Mouse (Mus musculus) limb, embryonic 14.5 days (tissue): ENCODE measurements around the gene Gucy2f. TPM values are rescaled to one million over a fixed set of nuclear protein-coding genes. Genes with fewer than 3 reads are reported as not detected.
A peak's percentile ranks its signal among the peaks of the same experiment; 100 is the strongest.

Source experiments
- ATAC-seq: fragments of 200-750 bp; cut with Nextera tagmentation; 2 replicates; pipeline ENCODE4 v1.8.0; 2017; ENCODE audit warnings: low read depth, moderate number of reproducible peaks, moderate TSS enrichment; ENCODE audit not compliant: low FRiP score
- DNase-seq: peaks from one replicate; pipeline ENCODE4 v3.0.0-alpha.2; 2015; ENCODE audit warnings: low spot score
- H3K27ac ChIP-seq: fragments of 300-500 bp; sonication (generic); replicated peaks from 2 replicates; pipeline ENCODE4 v1.5.1; 2014; ENCODE audit warnings: low read depth, mild to moderate bottlenecking, low read length, moderate library complexity, mixed read lengths
- H3K27me3 ChIP-seq: fragments of 300-500 bp; sonication (generic); 2 replicates; pipeline ENCODE4 v1.6.1; 2014; ENCODE audit warnings: low read length, mixed read lengths; ENCODE audit not compliant: control insufficient read depth, insufficient read depth
- H3K36me3 ChIP-seq: fragments of 300-500 bp; sonication (generic); 2 replicates; pipeline ENCODE4 v1.6.1; 2014; ENCODE audit warnings: mild to moderate bottlenecking, low read length, moderate library complexity, mixed read lengths; ENCODE audit not compliant: control insufficient read depth, insufficient read depth
- H3K4me1 ChIP-seq: fragments of 300-500 bp; sonication (generic); 2 replicates; pipeline ENCODE4 v1.6.1; 2014; ENCODE audit warnings: antibody characterized with exemption, low read length, mixed read lengths; ENCODE audit not compliant: control insufficient read depth, insufficient read depth
- H3K4me2 ChIP-seq: fragments of 300-500 bp; sonication (generic); replicated peaks from 2 replicates; pipeline ENCODE4 v1.6.1; 2014; ENCODE audit warnings: low read depth, mild to moderate bottlenecking, low read length, moderate library complexity; ENCODE audit not compliant: severe bottlenecking
- H3K4me3 ChIP-seq: fragments of 300-500 bp; sonication (generic); replicated peaks from 2 replicates; pipeline ENCODE4 v1.5.1; 2014; ENCODE audit warnings: low read length
- H3K9ac ChIP-seq: fragments of 300-500 bp; sonication (generic); 2 replicates; pipeline ENCODE4 v1.6.1; 2014; ENCODE audit warnings: mild to moderate bottlenecking, low read depth, low read length, moderate library complexity; ENCODE audit not compliant: severe bottlenecking
- H3K9me3 ChIP-seq: fragments of 300-500 bp; sonication (generic); 2 replicates; pipeline ENCODE4 v1.6.1; 2016; ENCODE audit warnings: low read length; ENCODE audit not compliant: control insufficient read depth
- POLR2A ChIP-seq: fragments of 200-500 bp; IDR thresholded peaks from 2 replicates; pipeline ENCODE4 v1.8.0; 2012; ENCODE audit warnings: inconsistent platforms, mild to moderate bottlenecking, moderate library complexity, borderline replicate concordance; ENCODE audit not compliant: insufficient read depth, insufficient read length; ENCODE audit errors: extremely low read depth
- WGBS: fragments of 180-500 bp; shearing (Covaris S2); extraction: QIAGEN DNeasy Blood & Tissue Kit; methylation state at CpG from one replicate; pipeline ENCODE4 v1.1.7; 2014; 5-methylcytosine and 5-hydroxymethylcytosine counted together
- polyA plus RNA-seq, 2 experiments: library from polyadenylated mRNA; depleted of rRNA in 1 of 2; stranded (reverse) in 1 of 2; unstranded in 1 of 2; fragments of >200 nt; fragmentation: Nextera tagmentation in 1 of 2; extraction: Ambion mirVana in 1 of 2; gene quantifications; 2 replicates each; pipeline versions ENCODE4 v1.2.1 to v1.2.3; 2012 to 2014

Gene Gucy2f
- polyA plus RNA-seq, 2 experiments = 0.01 TPM; not detected in 1

DNA sequence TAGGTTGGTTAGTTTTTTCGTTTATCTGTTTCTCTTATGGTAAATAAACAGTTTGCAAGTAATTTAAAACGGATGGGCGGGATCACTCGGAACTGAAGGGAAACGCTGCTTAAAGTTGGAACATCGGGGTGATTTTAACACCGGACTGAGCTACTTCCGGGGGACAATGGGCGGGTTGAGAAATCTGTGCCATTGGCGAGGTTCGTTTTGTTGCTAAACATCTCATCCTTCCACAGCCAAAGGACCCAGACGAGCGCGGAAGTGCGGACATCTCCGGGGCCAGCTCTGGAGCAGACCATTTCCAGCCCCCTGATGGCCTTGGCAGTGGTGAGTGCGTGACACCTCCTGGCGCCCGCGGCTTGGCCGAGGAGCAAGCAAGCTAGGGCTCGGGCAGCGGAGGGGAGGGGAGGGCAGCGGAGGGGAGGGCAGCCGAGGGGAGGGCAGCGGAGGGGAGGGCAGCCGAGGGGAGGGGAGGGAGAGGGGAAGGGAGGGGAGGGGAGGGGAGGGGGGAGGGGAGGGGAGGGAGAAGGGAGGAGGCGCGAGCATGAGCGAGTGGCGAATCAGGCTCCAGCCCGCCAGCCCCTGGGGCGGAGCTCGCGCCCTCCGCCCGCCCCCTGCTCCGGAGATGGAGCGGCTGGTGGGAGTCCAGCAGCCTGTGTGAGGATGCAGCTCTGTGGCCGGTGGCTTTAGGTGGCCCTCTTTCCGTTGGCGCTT, 31.5 kb upstream of the Gucy2f start:
- H3K4me3 ChIP-seq = peak overlapping the region; percentile 49
- H3K27me3 ChIP-seq = no peaks in the 10 kb centered on the region
- ATAC-seq (peak; percentile 92), DNase-seq (peak; percentile 65)
- WGBS = 22% methylated on average over 31 of the region's 42 CpGs
- H3K9ac ChIP-seq = peak overlapping the region; percentile 58
- H3K27ac ChIP-seq = peak overlapping the region; percentile 80
- H3K4me2 ChIP-seq = peak overlapping the region; percentile 43
- no peaks in the 10 kb centered on the region for H3K4me1 ChIP-seq
- no peaks in the 10 kb centered on the region for H3K9me3 ChIP-seq
- no peaks in the 10 kb centered on the region for H3K36me3 ChIP-seq
- no peak for TF ChIP-seq POLR2A

DNA sequence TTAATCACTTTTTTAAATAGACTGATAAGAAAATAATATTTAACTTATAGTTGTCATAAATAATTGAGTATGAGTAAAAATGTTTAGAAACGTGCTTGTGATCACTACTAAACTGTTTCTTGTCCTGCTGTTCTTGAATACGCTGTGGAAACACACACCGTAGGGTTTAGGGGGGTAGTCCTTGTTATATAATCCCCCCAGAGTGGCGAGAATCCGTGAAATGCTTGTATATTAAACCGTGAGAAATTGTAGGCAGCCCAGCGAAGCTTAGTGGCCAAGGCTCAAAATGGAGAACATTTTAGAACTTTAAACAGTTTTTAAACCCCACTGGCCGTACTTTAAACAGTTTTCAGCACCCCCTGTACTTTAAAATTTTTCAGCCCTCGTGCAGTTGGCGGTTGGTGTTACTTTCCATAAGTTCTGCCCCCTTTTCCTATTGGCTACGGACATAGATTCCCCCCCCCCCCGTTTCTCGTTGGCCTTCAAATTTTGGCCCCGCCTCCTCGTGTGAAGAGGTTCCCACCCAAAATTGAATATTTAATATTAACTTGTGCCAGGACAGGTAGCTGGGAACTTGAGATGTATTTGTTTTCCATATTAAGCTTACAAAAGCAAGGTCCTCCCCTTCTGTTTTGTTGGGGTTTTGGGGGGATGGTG, 30.8 kb upstream of the Gucy2f start:
- 25% methylated on average over 15 of the region's 15 CpGs for WGBS
- Histone ChIP-seq H3K4me1 (no peaks in the 10 kb centered on the region), H3K36me3 (no peaks in the 10 kb centered on the region), H3K27me3 (no peaks in the 10 kb centered on the region), H3K27ac (peak overlapping the region; percentile 80; the same call in 1 of the 2 replicates), H3K9me3 (no peaks in the 10 kb centered on the region), H3K9ac (no peak overlapping the region; the same call in 1 of the 2 replicates), H3K4me3 (peak overlapping the region; percentile 49), H3K4me2 (peak overlapping the region; percentile 43)
- DNase-seq (peak; percentile 53), ATAC-seq (peak; percentile 86)
- TF ChIP-seq POLR2A = no peak

DNA sequence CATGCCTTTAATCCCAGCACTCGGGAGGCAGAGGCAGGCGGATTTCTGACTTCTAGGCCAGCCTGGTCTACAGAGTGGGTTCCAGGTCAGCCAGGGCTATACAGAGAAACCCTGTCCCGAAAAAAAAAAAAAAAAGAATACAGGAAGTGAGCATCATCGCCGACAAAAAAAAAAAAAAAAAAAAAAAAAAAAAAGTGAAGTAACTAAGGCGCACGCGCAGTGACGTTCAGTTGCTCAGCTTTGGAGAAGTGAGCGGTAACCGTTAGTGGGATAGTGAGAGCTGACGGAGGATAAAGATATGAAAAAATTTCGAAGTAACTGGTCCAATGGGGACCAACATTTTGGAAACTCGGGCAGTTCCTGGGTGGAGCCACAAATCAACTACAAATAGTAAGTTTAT, 29.8 kb upstream of the Gucy2f start, which contains the start of gene Nxt2:
Nxt2 (plus strand) TSS at position 229 of the 400 bp plus-strand sequence.
- H3K4me2 ChIP-seq = peak within 1 kb of the TSS; percentile 43
- no peak for TF ChIP-seq POLR2A
- H3K9me3 ChIP-seq = no peaks in the 10 kb centered on the region

DNA sequence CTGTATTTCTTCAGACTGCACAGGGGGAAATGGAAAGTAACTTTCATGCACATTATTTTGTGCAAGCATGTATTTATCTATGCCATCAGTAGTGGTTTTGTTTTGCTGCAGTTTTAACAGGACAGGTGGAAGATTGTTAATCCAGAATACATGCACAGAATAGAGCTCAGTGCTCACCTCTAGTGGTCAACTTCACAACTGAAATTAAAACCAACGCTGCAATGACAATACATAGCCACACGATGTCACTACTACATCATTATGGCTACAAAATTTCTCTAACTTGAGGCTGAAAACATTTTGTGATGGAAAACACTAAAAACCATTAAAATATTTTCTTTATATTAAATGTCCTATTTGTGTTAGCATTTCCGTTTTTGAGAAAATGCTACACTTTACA, 3.6 kb upstream of the Gucy2f start:
- ATAC-seq (no peak), DNase-seq (peak; percentile 61)
- Histone ChIP-seq H3K27me3 (no peaks in the 10 kb centered on the region), H3K4me2 (no peak overlapping the region), H3K4me3 (no peak overlapping the region), H3K9me3 (no peaks in the 10 kb centered on the region), H3K4me1 (no peaks in the 10 kb centered on the region), H3K27ac (no peak overlapping the region), H3K9ac (no peak overlapping the region), H3K36me3 (no peaks in the 10 kb centered on the region)
- 8% methylated on average over 3 of the region's 3 CpGs for WGBS
- TF ChIP-seq POLR2A = no peak

More for the DNA sequence above, 29.8 kb upstream of the Gucy2f start, which contains the start of gene Nxt2:
- H3K9ac ChIP-seq = no peak within 1 kb of the TSS
- H3K4me1 ChIP-seq = no peaks in the 10 kb centered on the region
- no peaks in the 10 kb centered on the region for H3K27me3 ChIP-seq
- DNase-seq (no peak), ATAC-seq (no peak)
- peak within 1 kb of the TSS; percentile 49 for H3K4me3 ChIP-seq
- 86% methylated on average over 14 of the region's 14 CpGs for WGBS
- H3K27ac ChIP-seq = no peak within 1 kb of the TSS
- no peaks in the 10 kb centered on the region for H3K36me3 ChIP-seq

DNA sequence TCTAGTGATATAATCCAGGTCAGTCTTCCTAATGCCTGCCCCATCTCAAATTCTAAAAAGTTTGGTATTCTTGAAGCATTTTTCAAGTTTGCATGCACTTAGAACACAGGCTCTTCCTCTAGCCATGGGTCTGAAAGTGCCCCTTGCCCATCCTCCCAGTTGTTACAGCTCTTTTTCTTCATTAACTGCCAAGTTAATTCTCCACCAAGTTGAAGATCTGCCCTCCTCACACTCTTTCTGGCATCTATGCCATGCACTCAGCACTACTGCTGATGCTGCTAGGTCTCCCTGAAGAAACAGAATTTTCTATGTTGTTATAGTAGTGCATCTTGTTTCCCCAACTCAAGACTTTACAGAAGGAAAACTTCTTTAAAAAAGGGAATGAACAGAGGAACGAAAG, 1.2 kb downstream of the Gucy2f start:
- Histone ChIP-seq H3K27ac (no peak overlapping the region), H3K4me2 (no peak overlapping the region), H3K9me3 (no peaks in the 10 kb centered on the region), H3K4me3 (no peak overlapping the region), H3K36me3 (no peaks in the 10 kb centered on the region), H3K27me3 (no peaks in the 10 kb centered on the region), H3K9ac (no peak overlapping the region), H3K4me1 (no peaks in the 10 kb centered on the region)
- no peak for DNase-seq
- no peak for TF ChIP-seq POLR2A
- no peak for ATAC-seq
- WGBS = 74% methylated on average over 1 of the region's 1 CpGs
